ENCODE assay signal across 8 mouse cellular contexts in genomic region chr14:58071120-58071641, GRCm38 (mm10). TPM values are rescaled to one million over a fixed set of nuclear protein-coding genes. Genes with fewer than 3 reads are reported as not detected.
DNase-seq lines count a peak whose midpoint lies in the region; ATAC-seq and TF ChIP-seq lines count a peak whose summit lies in the region.

No protein-coding gene starts in this region.

- H3K9ac ChIP-seq in forebrain, embryonic 15.5 days (replicated peaks): peak overlapping the region; percentile 52
- H3K9ac ChIP-seq in stomach, embryonic 14.5 days (replicated peaks; ENCODE audit: low read depth, low read length): peak overlapping the region; percentile 58; the same call in 1 of the 2 replicates

- intact Hi-C loops in left cerebral cortex, postnatal 25 days (cut with DNase I): loop anchor here (2.0 to 5.0 kb wide), 3 partner anchors 36 to 131 kb away; partner anchors contain the start of gene Micu2

- peak overlapping the region; percentile 99 for H3K4me2 ChIP-seq in forebrain, embryonic 15.5 days (replicated peaks)
- peak overlapping the region; percentile 89 for H3K4me2 ChIP-seq in stomach, embryonic 14.5 days (replicated peaks; ENCODE audit: low read depth, low read length)

- TF ChIP-seq POLR2A in brain, embryonic 14.5 days (IDR thresholded peaks at IDR 0.05; ENCODE audit: borderline replicate concordance, extremely low read depth, insufficient read depth, insufficient read length, poor library complexity, severe bottlenecking): no peak

- H3K79me2 ChIP-seq in macrophage (ENCODE audit: inconsistent target): no peaks in the 10 kb centered on the region

- WGBS in forebrain, embryonic 15.5 days: under 1% methylated on average over 31 of the region's 31 CpGs
- WGBS in hindbrain, embryonic 10.5 days: under 1% methylated on average over 31 of the region's 31 CpGs
- 3% methylated on average over 31 of the region's 31 CpGs for WGBS in macrophage (ENCODE audit: missing documents)
- 1% methylated on average over 31 of the region's 31 CpGs for WGBS in stomach, embryonic 14.5 days

- H3K36me3 ChIP-seq in forebrain, embryonic 15.5 days: no peaks in the 10 kb centered on the region
- no peaks in the 10 kb centered on the region for H3K36me3 ChIP-seq in hindbrain, embryonic 10.5 days
- no peaks in the 10 kb centered on the region for H3K36me3 ChIP-seq in macrophage (ENCODE audit: inconsistent target)
- H3K36me3 ChIP-seq in stomach, embryonic 14.5 days (ENCODE audit: control insufficient read depth, insufficient read depth, low read length): no peaks in the 10 kb centered on the region

- peak; percentile 12; the same call in 1 of the 2 replicates for ATAC-seq in forebrain, embryonic 15.5 days (replicated peaks)
- ATAC-seq in stomach, embryonic 14.5 days (ENCODE audit: insufficient number of reproducible peaks, insufficient read depth, low FRiP score, low read depth): peak; percentile 34; the same call in 1 of the 2 replicates

- no peak overlapping the region for H3K27ac ChIP-seq in forebrain, embryonic 15.5 days (replicated peaks)
- peak overlapping the region; percentile 87 for H3K27ac ChIP-seq in hindbrain, embryonic 10.5 days
- no peak overlapping the region for H3K27ac ChIP-seq in macrophage
- peak overlapping the region; percentile 40; the same call in 1 of the 2 replicates for H3K27ac ChIP-seq in stomach, embryonic 14.5 days (ENCODE audit: low read length)

- H3K27me3 ChIP-seq in forebrain, embryonic 15.5 days: peaks cover 49% of the 10 kb centered on the region
- H3K27me3 ChIP-seq in hindbrain, embryonic 10.5 days (ENCODE audit: insufficient read depth, poor library complexity, severe bottlenecking): peaks cover 80% of the 10 kb centered on the region
- peaks cover 18% of the 10 kb centered on the region for H3K27me3 ChIP-seq in stomach, embryonic 14.5 days (ENCODE audit: control insufficient read depth, insufficient read depth, low read length)

- no peak for TF ChIP-seq CTCF in brain, embryonic 14.5 days (IDR thresholded peaks at IDR 0.05; ENCODE audit: borderline replicate concordance, extremely low read depth, insufficient read depth, insufficient read length)

- peak overlapping the region; percentile 54 for H3K4me3 ChIP-seq in forebrain, embryonic 15.5 days
- H3K4me3 ChIP-seq in hindbrain, embryonic 10.5 days: peak overlapping the region; percentile 69
- peak overlapping the region; percentile 10; the same call in 1 of the 2 replicates for H3K4me3 ChIP-seq in macrophage (ENCODE audit: inconsistent target)
- H3K4me3 ChIP-seq in stomach, embryonic 14.5 days (ENCODE audit: low read depth, low read length): peak overlapping the region; percentile 41

- DNase-seq in embryo, embryonic 10 days (ENCODE audit: low spot score): peak; percentile 58
- DNase-seq in embryo, embryonic 9.5 days (ENCODE audit: extremely low spot score): no peak
- peak; percentile 63 for DNase-seq in brain, embryonic 14.5 days (ENCODE audit: low read depth)
- DNase-seq in hindbrain, embryonic 10.5 days (ENCODE audit: low spot score): no peak
- DNase-seq in left cerebral cortex, postnatal 25 days (ENCODE audit: low spot score in 2 of 2): peak; percentile 24 to 40

- H3K9me3 ChIP-seq in forebrain, embryonic 15.5 days: no peaks in the 10 kb centered on the region
- H3K9me3 ChIP-seq in hindbrain, embryonic 10.5 days: no peaks in the 10 kb centered on the region
- no peaks in the 10 kb centered on the region for H3K9me3 ChIP-seq in stomach, embryonic 14.5 days (ENCODE audit: control insufficient read depth, low read depth, low read length)

- peaks cover 57% of the 10 kb centered on the region for H3K4me1 ChIP-seq in forebrain, embryonic 15.5 days
- peaks cover 59% of the 10 kb centered on the region for H3K4me1 ChIP-seq in hindbrain, embryonic 10.5 days (replicated peaks)
- 0 out of 2 replicates have a peak, but pooled peaks cover 6% of the 10 kb centered on the region for H3K4me1 ChIP-seq in stomach, embryonic 14.5 days (ENCODE audit: control insufficient read depth, insufficient read depth, low read length)

RNA-seq across cellular contexts. Expression of gene Fgf9, which starts 0.8 kb away (rescaled TPM):
- polyA plus RNA-seq in brain, embryonic 14.5 days (2012; rRNA removed): 4.3 and 7.8 TPM in 2 replicates
- 8.4 and 9.0 TPM in 2 replicates for polyA plus RNA-seq in forebrain, embryonic 15.5 days (2015; fragmentation: Nextera tagmentation; extraction: Ambion mirVana)
- polyA plus RNA-seq in hindbrain, embryonic 10.5 days (2016; fragmentation: Nextera tagmentation; extraction: Ambion mirVana): 2.8 and 4.4 TPM in 2 replicates
- total RNA-seq in left cerebral cortex, postnatal 25 days (2021): 10 to 100 TPM; 25.8 to 26.1 TPM
- under 1 TPM in 4 of 26 experiments, not detected in 22; 0.33 to 0.80 (median 0.43) TPM for total RNA-seq in macrophage (2018; cell fraction: chromatin; rRNA removed)
- total RNA-seq in macrophage (2018; cell fraction: cytosol; rRNA removed): under 1 TPM in 13 of 26 experiments, not detected in 13; 0.03 to 0.45 (median 0.10) TPM
- total RNA-seq in macrophage (2018; cell fraction: nucleus; rRNA removed): under 1 TPM in 7 of 26 experiments, not detected in 19; 0.11 to 0.60 (median 0.42) TPM
- polyA plus RNA-seq in macrophage (2018): 0.07 to 0.15 TPM in 2 of 3 replicates, not detected in the other
- 12.6 and 13.3 TPM in 2 replicates for polyA plus RNA-seq in stomach, embryonic 14.5 days (2014; fragmentation: Nextera tagmentation; extraction: Ambion mirVana)

Comparison
In these comparisons a context has a peak if more than half of its experiments do, and no peak if none do; other contexts are left out.
1. DNase-seq: peak in embryo, embryonic 10 days (single experiment), brain, embryonic 14.5 days (single experiment) and left cerebral cortex, postnatal 25 days (2 of 2); none in embryo, embryonic 9.5 days (single experiment) and hindbrain, embryonic 10.5 days (single experiment).
2. H3K27ac ChIP-seq: peak in hindbrain, embryonic 10.5 days (single experiment) and stomach, embryonic 14.5 days (single experiment); none in forebrain, embryonic 15.5 days (single experiment) and macrophage (single experiment).
3. H3K4me3 ChIP-seq: peak in every context shown above with its lines; median percentile 69 in hindbrain, embryonic 10.5 days; 54 in forebrain, embryonic 15.5 days; 41 in stomach, embryonic 14.5 days; 10 in macrophage.